Mouse (Mus musculus) liver, embryonic 11.5 days (tissue): ENCODE data around the gene Traf5. TPM values are rescaled to one million over a fixed set of nuclear protein-coding genes. Genes with fewer than 3 reads are reported as not detected.
A peak's percentile ranks its signal among the peaks of the same experiment; 100 is the strongest.

Source experiments
- ATAC-seq: fragments of 200-750 bp; cut with Nextera tagmentation; replicated peaks from 2 replicates; pipeline ENCODE4 v1.8.0; 2017; ENCODE audit warnings: moderate number of reproducible peaks, mild to moderate bottlenecking, moderate TSS enrichment, moderate library complexity; ENCODE audit not compliant: low FRiP score
- DNase-seq: peaks from one replicate; pipeline ENCODE4 v3.0.0-alpha.2; 2017; ENCODE audit warnings: low spot score
- H3K27ac ChIP-seq: fragments of 300-500 bp; sonication (generic); 2 replicates; pipeline ENCODE4 v1.5.1; 2014; ENCODE audit warnings: mild to moderate bottlenecking, low read depth, low read length, control low read depth
- H3K27me3 ChIP-seq: fragments of 300-500 bp; sonication (generic); replicated peaks from 2 replicates; pipeline ENCODE4 v1.6.1; 2014; ENCODE audit warnings: low read length, mixed read lengths; ENCODE audit not compliant: control insufficient read depth, insufficient read depth
- H3K36me3 ChIP-seq: fragments of 300-500 bp; sonication (generic); 2 replicates; pipeline ENCODE4 v1.6.1; 2014; ENCODE audit warnings: mild to moderate bottlenecking, low read length, moderate library complexity, mixed read lengths; ENCODE audit not compliant: control insufficient read depth, insufficient read depth
- H3K4me1 ChIP-seq: fragments of 300-500 bp; sonication (generic); replicated peaks from 2 replicates; pipeline ENCODE4 v1.6.1; 2014; ENCODE audit warnings: low read length, mixed read lengths; ENCODE audit not compliant: control insufficient read depth, insufficient read depth
- H3K4me2 ChIP-seq: fragments of 300-500 bp; sonication (generic); 2 replicates; pipeline ENCODE4 v1.6.1; 2014; ENCODE audit warnings: mild to moderate bottlenecking, control low read depth, moderate library complexity
- H3K4me3 ChIP-seq: fragments of 300-500 bp; sonication (generic); 2 replicates; pipeline ENCODE4 v1.5.1; 2014; ENCODE audit warnings: low read depth, low read length, control low read depth
- H3K9ac ChIP-seq: fragments of 300-500 bp; sonication (generic); 2 replicates; pipeline ENCODE4 v1.6.1; 2014; ENCODE audit warnings: low read depth, low read length, control low read depth
- H3K9me3 ChIP-seq: fragments of 300-500 bp; sonication (generic); 2 replicates; pipeline ENCODE4 v1.6.1; 2016; ENCODE audit warnings: low read length, inconsistent platforms, mixed read lengths; ENCODE audit not compliant: control insufficient read depth
- WGBS: fragments of 180-500 bp; shearing (Covaris S2); extraction: QIAGEN DNeasy Blood & Tissue Kit; methylation state at CpG from one replicate; pipeline ENCODE4 v1.1.7; 2014; 5-methylcytosine and 5-hydroxymethylcytosine counted together
- polyA plus RNA-seq: library from polyadenylated mRNA; unstranded; fragments of >200 nt; fragmentation: Nextera tagmentation; extraction: Ambion mirVana; gene quantifications from 2 replicates; pipeline ENCODE4 v1.2.1, GENCODE M21; 2014

Gene Traf5
- polyA plus RNA-seq, 1 experiment from 2014 or later, result 10.6 TPM

GRCm38 (mm10) chr1:192125761-192126160, 33.4 kb upstream of the Traf5 start:
- Histone ChIP-seq H3K4me3 (no peak overlapping the region), H3K4me1 (peaks cover 8% of the 10 kb centered on the region), H3K9me3 (no peaks in the 10 kb centered on the region), H3K9ac (no peak overlapping the region), H3K4me2 (no peak overlapping the region), H3K36me3 (peaks cover 19% of the 10 kb centered on the region), H3K27me3 (no peaks in the 10 kb centered on the region), H3K27ac (no peak overlapping the region)
- no peak for DNase-seq
- no peak for ATAC-seq
- WGBS, result 97% methylated on average over 6 of the region's 6 CpGs

- Histone ChIP-seq H3K27ac (no peak overlapping the region), H3K27me3 (no peaks in the 10 kb centered on the region), H3K4me2 (no peak overlapping the region), H3K4me1 (no peaks in the 10 kb centered on the region; the same call in 1 of the 2 replicates), H3K36me3 (peaks cover 17% of the 10 kb centered on the region), H3K4me3 (no peak overlapping the region), H3K9me3 (no peaks in the 10 kb centered on the region), H3K9ac (no peak overlapping the region)
- no peak for DNase-seq
- WGBS, result 88% methylated on average over 6 of the region's 6 CpGs
- ATAC-seq, result no peak
These were observed 23.9 kb upstream of the Traf5 start for GRCm38 (mm10) chr1:192116262-192116661.

GRCm38 (mm10) chr1:192115378-192115777, 23.0 kb upstream of the Traf5 start:
- Histone ChIP-seq H3K27ac (no peak overlapping the region), H3K9ac (no peak overlapping the region), H3K27me3 (no peaks in the 10 kb centered on the region), H3K36me3 (peaks cover 14% of the 10 kb centered on the region), H3K9me3 (no peaks in the 10 kb centered on the region), H3K4me3 (no peak overlapping the region), H3K4me1 (no peaks in the 10 kb centered on the region; the same call in 1 of the 2 replicates), H3K4me2 (no peak overlapping the region)
- 79% methylated on average over 1 of the region's 1 CpGs for WGBS
- DNase-seq (no peak), ATAC-seq (peak; percentile 82)

GRCm38 (mm10) chr1:192109169-192109568, 16.8 kb upstream of the Traf5 start:
- H3K27me3 ChIP-seq, result no peaks in the 10 kb centered on the region
- H3K4me3 ChIP-seq, result no peak overlapping the region
- no peaks in the 10 kb centered on the region for H3K9me3 ChIP-seq
- DNase-seq, result no peak
- no peak for ATAC-seq
- 0 out of 2 replicates have a peak, but pooled peaks cover 3% of the 10 kb centered on the region for H3K4me1 ChIP-seq
- peaks cover 8% of the 10 kb centered on the region for H3K36me3 ChIP-seq
- no peak overlapping the region for H3K4me2 ChIP-seq
- H3K9ac ChIP-seq, result no peak overlapping the region
- H3K27ac ChIP-seq, result no peak overlapping the region
- WGBS, result 82% methylated on average over 6 of the region's 6 CpGs

GRCm38 (mm10) chr1:192107352-192107751, 15.0 kb upstream of the Traf5 start:
- H3K4me1 ChIP-seq, result 0 out of 2 replicates have a peak, but pooled peaks cover 3% of the 10 kb centered on the region
- WGBS, result 33% methylated on average over 2 of the region's 2 CpGs
- H3K4me3 ChIP-seq, result no peak overlapping the region
- no peaks in the 10 kb centered on the region for H3K27me3 ChIP-seq
- H3K9ac ChIP-seq, result no peak overlapping the region
- DNase-seq (no peak), ATAC-seq (peak; percentile 84)
- H3K27ac ChIP-seq, result peak overlapping the region; percentile 23; the same call in 1 of the 2 replicates
- peaks cover 8% of the 10 kb centered on the region for H3K36me3 ChIP-seq
- no peak overlapping the region for H3K4me2 ChIP-seq
- H3K9me3 ChIP-seq, result no peaks in the 10 kb centered on the region

GRCm38 (mm10) chr1:192105902-192106389, 13.6 kb upstream of the Traf5 start:
- WGBS, result 85% methylated on average over 4 of the region's 4 CpGs

GRCm38 (mm10) chr1:192104021-192104420, 11.7 kb upstream of the Traf5 start:
- Histone ChIP-seq H3K4me1 (0 out of 2 replicates have a peak, but pooled peaks cover 3% of the 10 kb centered on the region), H3K27ac (no peak overlapping the region), H3K9me3 (no peaks in the 10 kb centered on the region), H3K36me3 (peaks cover 7% of the 10 kb centered on the region), H3K4me2 (no peak overlapping the region), H3K27me3 (no peaks in the 10 kb centered on the region), H3K9ac (no peak overlapping the region), H3K4me3 (no peak overlapping the region)
- 94% methylated on average over 9 of the region's 9 CpGs for WGBS
- DNase-seq, result no peak
- ATAC-seq, result 0 out of 2 replicates have a peak, but pooled peaks have one; percentile 32

More at GRCm38 (mm10) chr1:192105902-192106389, 13.6 kb upstream of the Traf5 start:
- H3K4me1 ChIP-seq, result 0 out of 2 replicates have a peak, but pooled peaks cover 3% of the 10 kb centered on the region
- H3K9me3 ChIP-seq, result no peaks in the 10 kb centered on the region
- H3K27me3 ChIP-seq, result no peaks in the 10 kb centered on the region
- ATAC-seq (no peak), DNase-seq (no peak)
- H3K36me3 ChIP-seq, result peaks cover 10% of the 10 kb centered on the region
- H3K27ac ChIP-seq, result no peak overlapping the region
- no peak overlapping the region for H3K9ac ChIP-seq
- H3K4me2 ChIP-seq, result no peak overlapping the region
- H3K4me3 ChIP-seq, result no peak overlapping the region

- no peak overlapping the region for H3K27ac ChIP-seq
These were observed 10.8 kb upstream of the Traf5 start for GRCm38 (mm10) chr1:192103176-192103575.

GRCm38 (mm10) chr1:192101359-192101758, 9.0 kb upstream of the Traf5 start:
- no peaks in the 10 kb centered on the region for H3K4me1 ChIP-seq
- DNase-seq (no peak), ATAC-seq (no peak)
- no peaks in the 10 kb centered on the region for H3K9me3 ChIP-seq
- H3K27ac ChIP-seq, result no peak overlapping the region
- 71% methylated on average over 8 of the region's 8 CpGs for WGBS
- H3K4me3 ChIP-seq, result no peak overlapping the region
- no peaks in the 10 kb centered on the region for H3K27me3 ChIP-seq
- no peak overlapping the region for H3K9ac ChIP-seq
- H3K36me3 ChIP-seq, result peaks cover 7% of the 10 kb centered on the region
- H3K4me2 ChIP-seq, result no peak overlapping the region

More at GRCm38 (mm10) chr1:192103176-192103575, 10.8 kb upstream of the Traf5 start:
- H3K27me3 ChIP-seq, result no peaks in the 10 kb centered on the region
- H3K4me3 ChIP-seq, result no peak overlapping the region
- H3K36me3 ChIP-seq, result peaks cover 7% of the 10 kb centered on the region
- H3K9ac ChIP-seq, result no peak overlapping the region
- H3K4me2 ChIP-seq, result no peak overlapping the region
- H3K9me3 ChIP-seq, result no peaks in the 10 kb centered on the region
- WGBS, result 82% methylated on average over 6 of the region's 6 CpGs
- ATAC-seq (no peak), DNase-seq (no peak)
- H3K4me1 ChIP-seq, result 0 out of 2 replicates have a peak, but pooled peaks cover 3% of the 10 kb centered on the region
